Mouse (Mus musculus) lung, embryonic 15.5 days (tissue): ENCODE results near the gene Lmbrd2. TPM values are rescaled to one million over a fixed set of nuclear protein-coding genes. Genes with fewer than 3 reads are reported as not detected.

Experiments used
- ATAC-seq: fragments of 200-750 bp; cut with Nextera tagmentation; 2 replicates; pipeline ENCODE4 v1.8.0; 2017; ENCODE audit warnings: moderate number of reproducible peaks, borderline replicate concordance; ENCODE audit not compliant: low FRiP score, low TSS enrichment; ENCODE audit errors: extremely low read depth
- H3K27ac ChIP-seq: fragments of 300-500 bp; sonication (generic); 2 replicates; pipeline ENCODE4 v1.5.1; 2015; ENCODE audit warnings: moderate library complexity, mild to moderate bottlenecking, inconsistent platforms
- H3K27me3 ChIP-seq: fragments of 300-500 bp; sonication (generic); 2 replicates; pipeline ENCODE4 v1.6.1; 2015; ENCODE audit warnings: inconsistent platforms
- H3K36me3 ChIP-seq: fragments of 300-500 bp; sonication (generic); 2 replicates; pipeline ENCODE4 v1.6.1; 2015; ENCODE audit warnings: inconsistent platforms
- H3K4me1 ChIP-seq: fragments of 300-500 bp; sonication (generic); 2 replicates; pipeline ENCODE4 v1.6.1; 2015; ENCODE audit warnings: inconsistent platforms
- H3K4me2 ChIP-seq: fragments of 300-500 bp; sonication (generic); 2 replicates; pipeline ENCODE4 v1.6.1; 2015; ENCODE audit warnings: inconsistent platforms, mild to moderate bottlenecking, moderate library complexity
- H3K4me3 ChIP-seq: fragments of 300-500 bp; sonication (generic); 2 replicates; pipeline ENCODE4 v1.5.1; 2015; ENCODE audit warnings: mild to moderate bottlenecking, inconsistent platforms
- H3K9ac ChIP-seq: fragments of 300-500 bp; sonication (generic); 2 replicates; pipeline ENCODE4 v1.6.1; 2015; ENCODE audit warnings: inconsistent platforms
- H3K9me3 ChIP-seq: fragments of 300-500 bp; sonication (generic); 2 replicates; pipeline ENCODE4 v1.6.1; 2016; ENCODE audit warnings: inconsistent platforms
- WGBS: fragments of 180-500 bp; shearing (Covaris S2); methylation state at CpG from one replicate; pipeline ENCODE4 v1.1.7; 2015; 5-methylcytosine and 5-hydroxymethylcytosine counted together
- polyA plus RNA-seq: library from polyadenylated mRNA; unstranded; fragments of >200 nt; fragmentation: Nextera tagmentation; extraction: Ambion mirVana; gene quantifications from 2 replicates; pipeline ENCODE4 v1.2.1, GENCODE M21; 2015

The Lmbrd2 gene
- 2.3 TPM in 2 replicates for polyA plus RNA-seq

GRCm38 (mm10) chr15:9140252-9140680 lies at the start of gene Lmbrd2:
Gene Lmbrd2 (plus strand): TSS chr15:9140550.
- Histone ChIP-seq H3K4me3 (peak within 1 kb of the TSS; percentile 98), H3K4me1 (peaks cover 24% of the 10 kb centered on the region), H3K27ac (peak within 1 kb of the TSS; percentile 87), H3K27me3 (no peaks in the 10 kb centered on the region), H3K9ac (peak within 1 kb of the TSS; percentile 90), H3K36me3 (peaks cover 21% of the 10 kb centered on the region; the same call in 1 of the 2 replicates), H3K9me3 (no peaks in the 10 kb centered on the region), H3K4me2 (peak within 1 kb of the TSS; percentile 82)
- ATAC-seq, result peak; percentile 99
- under 1% methylated on average over 33 of the region's 34 CpGs for WGBS

- WGBS, result 80% methylated on average over 5 of the region's 5 CpGs
- no peak for ATAC-seq
- no peaks in the 10 kb centered on the region for H3K27me3 ChIP-seq
- H3K9me3 ChIP-seq, result no peaks in the 10 kb centered on the region
- no peak overlapping the region for H3K9ac ChIP-seq
- no peak overlapping the region for H3K4me2 ChIP-seq
- H3K4me1 ChIP-seq, result peaks cover 20% of the 10 kb centered on the region
- peaks cover 17% of the 10 kb centered on the region for H3K36me3 ChIP-seq
- no peak overlapping the region for H3K27ac ChIP-seq
- no peak overlapping the region for H3K4me3 ChIP-seq
Measured at GRCm38 (mm10) chr15:9090662-9091061, 49.7 kb upstream of the Lmbrd2 start.

- Histone ChIP-seq H3K36me3 (peaks cover 20% of the 10 kb centered on the region), H3K9me3 (no peaks in the 10 kb centered on the region), H3K4me2 (peak overlapping the region; percentile 45), H3K4me1 (peaks cover 18% of the 10 kb centered on the region), H3K27me3 (no peaks in the 10 kb centered on the region), H3K27ac (peak overlapping the region; percentile 67), H3K4me3 (0 out of 2 replicates have a peak overlapping the region, but pooled peaks have one; percentile 14), H3K9ac (no peak overlapping the region)
- peak; percentile 68; the same call in 1 of the 2 replicates for ATAC-seq
- 51% methylated on average over 11 of the region's 11 CpGs for WGBS
Measured at GRCm38 (mm10) chr15:9093598-9094365, 46.6 kb upstream of the Lmbrd2 start.

GRCm38 (mm10) chr15:9094366-9094750 lies 46.0 kb upstream of the Lmbrd2 start:
- peaks cover 24% of the 10 kb centered on the region for H3K36me3 ChIP-seq
- H3K9me3 ChIP-seq, result no peaks in the 10 kb centered on the region
- H3K4me1 ChIP-seq, result peaks cover 17% of the 10 kb centered on the region
- no peaks in the 10 kb centered on the region for H3K27me3 ChIP-seq
- peak overlapping the region; percentile 45 for H3K4me2 ChIP-seq
- ATAC-seq, result peak; percentile 97
- no peak overlapping the region for H3K9ac ChIP-seq
- 3% methylated on average over 13 of the region's 13 CpGs for WGBS
- H3K4me3 ChIP-seq, result 0 out of 2 replicates have a peak overlapping the region, but pooled peaks have one; percentile 14
- H3K27ac ChIP-seq, result peak overlapping the region; percentile 67

GRCm38 (mm10) chr15:9096865-9097264 lies 43.5 kb upstream of the Lmbrd2 start:
- H3K4me2 ChIP-seq, result no peak overlapping the region
- H3K27me3 ChIP-seq, result no peaks in the 10 kb centered on the region
- H3K4me1 ChIP-seq, result peaks cover 17% of the 10 kb centered on the region
- peaks cover 46% of the 10 kb centered on the region for H3K36me3 ChIP-seq
- no peak for ATAC-seq
- 83% methylated on average over 4 of the region's 4 CpGs for WGBS
- no peak overlapping the region for H3K4me3 ChIP-seq
- H3K27ac ChIP-seq, result no peak overlapping the region
- H3K9me3 ChIP-seq, result no peaks in the 10 kb centered on the region
- H3K9ac ChIP-seq, result no peak overlapping the region

GRCm38 (mm10) chr15:9100446-9101077 lies 39.8 kb upstream of the Lmbrd2 start:
- H3K9me3 ChIP-seq, result no peaks in the 10 kb centered on the region
- no peak overlapping the region for H3K27ac ChIP-seq
- H3K4me2 ChIP-seq, result no peak overlapping the region
- H3K4me3 ChIP-seq, result no peak overlapping the region
- no peaks in the 10 kb centered on the region for H3K27me3 ChIP-seq
- H3K36me3 ChIP-seq, result peaks cover 56% of the 10 kb centered on the region
- no peak for ATAC-seq
- H3K9ac ChIP-seq, result no peak overlapping the region
- WGBS, result 93% methylated on average over 10 of the region's 10 CpGs
- H3K4me1 ChIP-seq, result 0 out of 2 replicates have a peak, but pooled peaks cover 3% of the 10 kb centered on the region

- Histone ChIP-seq H3K36me3 (peaks cover 44% of the 10 kb centered on the region), H3K4me1 (no peaks in the 10 kb centered on the region), H3K9ac (no peak overlapping the region), H3K27me3 (no peaks in the 10 kb centered on the region), H3K9me3 (no peaks in the 10 kb centered on the region), H3K4me2 (no peak overlapping the region), H3K27ac (no peak overlapping the region), H3K4me3 (no peak overlapping the region)
- no peak for ATAC-seq
- 75% methylated on average over 13 of the region's 13 CpGs for WGBS
Measured at GRCm38 (mm10) chr15:9106303-9107074, 33.9 kb upstream of the Lmbrd2 start.

- Histone ChIP-seq H3K4me3 (no peak overlapping the region), H3K27ac (no peak overlapping the region), H3K9me3 (no peaks in the 10 kb centered on the region), H3K4me1 (no peaks in the 10 kb centered on the region), H3K9ac (no peak overlapping the region), H3K36me3 (peaks cover 51% of the 10 kb centered on the region), H3K4me2 (no peak overlapping the region), H3K27me3 (no peaks in the 10 kb centered on the region)
- WGBS, result 77% methylated on average over 6 of the region's 6 CpGs
- ATAC-seq, result no peak
Measured at GRCm38 (mm10) chr15:9110526-9111347, 29.6 kb upstream of the Lmbrd2 start.

GRCm38 (mm10) chr15:9111648-9112047 lies 28.7 kb upstream of the Lmbrd2 start:
- 73% methylated on average over 3 of the region's 3 CpGs for WGBS
- peaks cover 53% of the 10 kb centered on the region for H3K36me3 ChIP-seq
- ATAC-seq, result no peak

GRCm38 (mm10) chr15:9113556-9113955 lies 26.8 kb upstream of the Lmbrd2 start:
- H3K36me3 ChIP-seq, result peaks cover 53% of the 10 kb centered on the region
- H3K27ac ChIP-seq, result no peak overlapping the region
- no peak overlapping the region for H3K4me2 ChIP-seq
- no peak overlapping the region for H3K4me3 ChIP-seq
- no peaks in the 10 kb centered on the region for H3K27me3 ChIP-seq
- no peak for ATAC-seq
- no peaks in the 10 kb centered on the region for H3K9me3 ChIP-seq
- no peaks in the 10 kb centered on the region for H3K4me1 ChIP-seq
- H3K9ac ChIP-seq, result no peak overlapping the region
- 53% methylated on average over 9 of the region's 9 CpGs for WGBS

More at GRCm38 (mm10) chr15:9111648-9112047, 28.7 kb upstream of the Lmbrd2 start:
- Histone ChIP-seq H3K27me3 (no peaks in the 10 kb centered on the region), H3K4me3 (no peak overlapping the region), H3K9me3 (no peaks in the 10 kb centered on the region), H3K4me1 (no peaks in the 10 kb centered on the region), H3K4me2 (no peak overlapping the region), H3K9ac (no peak overlapping the region), H3K27ac (no peak overlapping the region)

GRCm38 (mm10) chr15:9114131-9114530 lies 26.2 kb upstream of the Lmbrd2 start:
- ATAC-seq, result no peak
- peaks cover 55% of the 10 kb centered on the region for H3K36me3 ChIP-seq
- no peaks in the 10 kb centered on the region for H3K4me1 ChIP-seq
- no peak overlapping the region for H3K4me2 ChIP-seq
- H3K27me3 ChIP-seq, result no peaks in the 10 kb centered on the region
- H3K9ac ChIP-seq, result no peak overlapping the region
- 56% methylated on average over 4 of the region's 4 CpGs for WGBS
- H3K27ac ChIP-seq, result no peak overlapping the region
- H3K9me3 ChIP-seq, result no peaks in the 10 kb centered on the region
- H3K4me3 ChIP-seq, result no peak overlapping the region
